Mouse (Mus musculus) liver, embryonic 14.5 days (tissue): Measurements from ENCODE around the gene Ankrd55.

ENCODE experiments used
- CTCF ChIP-seq: IDR thresholded peaks from 2 replicates; pipeline ENCODE4 v1.5.1; 2016; ENCODE audit warnings: antibody characterized with exemption, low read depth, control low read depth
- EP300 ChIP-seq: IDR thresholded peaks from 2 replicates; pipeline ENCODE4 v1.6.1; 2016; ENCODE audit warnings: antibody characterized with exemption, low read depth

- TF ChIP-seq CTCF (no peak), EP300 (no peak)
These were observed 42.8 kb downstream of the Ankrd55 start for GRCm38 (mm10) chr13:112330919-112331681.
